Mouse (Mus musculus): ENCODE measurements around the gene Csnk1g2. TPM values are rescaled to one million over a fixed set of nuclear protein-coding genes. Genes with fewer than 3 reads are reported as not detected.

Csnk1g2 gene
- total RNA-seq, 2 experiments from 2014 or later, result 116 TPM

DNA sequence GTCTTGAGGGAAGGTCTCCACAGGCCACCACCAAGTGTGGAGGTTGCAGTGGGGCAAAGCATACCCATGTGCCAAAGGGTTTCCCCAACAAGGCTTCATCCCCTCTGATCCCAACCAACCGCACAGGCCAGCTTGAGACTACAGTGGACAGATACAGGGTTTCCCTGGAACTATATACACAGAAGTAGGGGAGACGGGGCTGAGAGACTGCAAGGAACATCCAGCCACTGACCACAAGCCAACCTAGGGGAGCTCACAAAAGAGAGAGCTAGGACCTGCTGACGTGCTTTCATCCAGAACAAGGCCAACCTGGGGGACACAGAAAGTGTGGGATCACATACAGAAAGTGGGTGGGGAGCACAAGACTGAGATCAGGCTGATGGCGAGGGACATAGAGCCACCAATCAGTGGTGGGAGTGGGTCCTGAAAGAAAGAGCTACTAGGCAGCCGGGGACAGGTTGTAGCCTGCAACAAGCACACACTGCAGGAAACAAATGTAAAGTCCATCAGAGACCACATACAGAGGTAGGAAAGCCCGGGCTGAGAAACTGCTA lies 52.3 kb downstream of the Csnk1g2 start:
- DNase-seq (ENCODE audit: low spot score), result no peak
- intact Hi-C loops (cut with DNase I), result loop anchor here (2.0 kb wide), 1 partner anchor 14 kb away; no protein-coding TSS in a partner anchor

DNA sequence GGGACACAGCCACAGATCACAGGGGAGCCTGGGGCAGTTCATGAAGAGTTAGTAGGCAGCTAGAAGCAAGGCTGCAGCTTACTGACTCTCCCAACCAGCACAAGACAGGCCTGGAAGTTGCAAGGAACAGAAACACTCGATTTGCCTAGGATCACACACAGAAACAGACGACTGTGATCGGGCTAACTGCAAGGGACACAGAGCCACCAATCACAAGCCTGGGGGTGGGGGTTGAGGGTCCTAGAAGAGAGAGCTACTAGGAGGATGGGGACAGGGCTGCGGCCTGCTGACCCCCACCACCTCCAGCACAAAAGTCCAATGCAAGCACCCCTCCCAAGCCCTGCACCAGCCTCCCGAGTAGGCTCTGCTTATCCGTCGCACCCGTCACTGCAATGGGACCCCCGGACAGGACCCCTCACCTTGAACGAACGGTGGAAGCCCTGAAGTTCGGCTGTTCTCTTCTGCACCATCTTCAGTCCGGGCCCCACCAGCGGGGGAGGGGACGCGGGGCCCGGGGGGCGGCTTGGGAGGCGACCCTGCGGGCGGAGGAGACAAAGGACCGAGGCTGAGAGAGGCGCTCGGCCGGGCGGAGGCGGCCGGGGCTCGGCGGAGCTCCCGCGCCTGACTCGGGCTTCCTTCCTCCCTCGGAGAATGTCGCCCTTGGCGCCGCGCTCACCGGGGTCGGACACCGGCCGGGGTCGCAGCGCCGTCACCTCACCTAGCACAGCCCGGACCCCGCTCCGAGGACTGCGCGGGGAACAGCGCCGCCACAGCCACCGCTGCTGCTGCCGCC lies 53.0 kb downstream of the Csnk1g2 start:
- no peak for DNase-seq (ENCODE audit: low spot score)
- intact Hi-C loops (cut with DNase I), result loop anchor here (2.0 kb wide), 1 partner anchor 15 kb away; no protein-coding TSS in a partner anchor

DNA sequence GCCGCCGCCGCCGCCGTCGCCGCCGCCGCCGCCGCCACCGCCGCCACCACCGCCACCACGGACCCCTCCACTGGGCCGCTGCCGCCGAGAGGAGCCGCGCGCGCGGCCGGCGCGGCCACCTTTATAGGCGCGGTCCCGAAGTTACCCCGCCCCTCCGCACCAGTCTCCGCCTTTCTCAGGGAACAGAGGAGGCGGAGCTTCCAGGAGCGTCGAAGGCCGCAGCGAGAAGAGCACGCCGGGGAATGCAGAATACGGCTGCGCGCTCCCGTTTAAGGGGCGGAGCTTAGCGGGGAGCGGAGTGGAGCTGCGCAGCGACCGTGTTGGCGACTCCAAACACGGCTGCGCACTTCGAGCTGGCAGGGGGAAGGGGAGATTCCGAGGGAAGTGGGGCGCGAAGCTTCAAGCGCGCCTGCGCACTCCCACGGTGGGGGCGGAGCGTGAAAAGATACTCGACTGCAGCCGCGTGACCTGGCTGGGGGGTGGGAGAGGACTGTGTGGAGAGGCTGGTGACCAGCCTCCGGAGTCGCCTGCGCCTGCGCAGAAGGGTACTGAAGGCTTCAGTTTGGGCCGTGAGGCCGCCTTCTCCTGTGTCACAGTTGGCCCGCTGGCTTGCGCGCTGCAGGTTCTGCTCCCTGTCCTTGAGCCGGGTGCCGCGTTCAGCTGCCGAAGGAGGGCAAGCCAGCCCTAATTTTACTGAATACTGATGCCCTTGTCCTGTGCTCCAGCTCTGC lies 53.7 kb downstream of the Csnk1g2 start:
- peak; percentile 99 for DNase-seq (ENCODE audit: low spot score)
- intact Hi-C loops (cut with DNase I), result no loop called here

DNA sequence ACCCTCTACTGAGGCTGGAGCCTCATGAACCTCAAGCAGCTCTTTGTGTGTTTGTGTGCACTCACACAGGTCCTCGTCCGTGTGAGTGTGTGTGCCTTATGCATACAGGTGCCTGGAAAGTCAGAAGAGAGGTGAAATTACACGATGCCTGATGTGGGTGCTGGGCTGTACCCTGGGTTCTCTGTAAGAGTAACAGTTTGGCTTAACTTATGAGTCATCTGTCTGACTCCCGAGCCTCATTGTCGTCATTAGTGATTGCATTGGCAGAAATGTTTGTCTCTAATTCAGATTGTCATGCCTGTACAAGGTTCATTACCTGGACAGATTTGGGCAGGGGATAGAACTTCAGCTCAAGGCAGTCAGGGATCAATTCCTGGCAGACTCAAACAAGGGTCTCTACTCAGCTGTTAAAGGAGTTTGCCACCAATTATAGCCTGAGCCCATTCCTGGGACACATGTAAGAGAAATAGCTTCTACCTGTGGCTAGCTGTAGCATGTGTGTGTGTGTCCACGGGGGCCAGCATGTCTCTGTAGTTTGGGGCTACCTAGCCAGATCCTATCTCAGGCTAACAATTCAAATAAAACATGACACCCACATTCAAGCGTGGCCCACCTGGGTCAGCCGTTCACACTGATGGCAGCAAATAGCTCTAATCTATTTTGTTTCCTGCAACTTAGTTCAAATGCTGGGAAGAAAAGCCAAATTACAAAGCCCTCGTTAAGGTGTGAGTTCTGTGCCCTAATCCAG lies 54.7 kb downstream of the Csnk1g2 start:
- DNase-seq (ENCODE audit: low spot score), result no peak
- intact Hi-C loops (cut with DNase I), result no loop called here

DNA sequence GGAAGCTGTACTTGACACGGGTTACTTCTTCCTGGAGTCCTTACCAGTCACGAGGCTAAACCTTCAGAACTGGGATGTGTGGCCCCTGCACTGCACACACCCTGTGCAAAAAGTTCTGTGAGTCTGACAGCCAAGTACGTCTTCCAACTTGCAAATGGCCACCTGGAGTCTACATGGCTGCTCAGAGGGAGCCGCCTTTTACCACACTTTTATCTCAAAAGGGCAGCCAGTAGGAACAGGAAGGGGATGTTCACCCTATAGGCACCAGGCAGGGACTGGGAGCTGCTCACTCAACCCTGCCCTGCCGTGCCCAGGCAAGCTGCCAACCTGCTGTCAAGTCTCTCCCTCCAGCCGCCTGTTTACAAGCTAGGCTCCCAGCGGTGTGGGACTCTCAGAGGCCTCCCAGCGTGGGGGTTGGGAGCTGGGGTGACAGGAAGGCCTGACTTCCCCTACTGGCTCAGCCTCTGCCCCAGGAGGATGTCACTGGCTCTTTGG lies 55.4 kb downstream of the Csnk1g2 start, which contains the start of gene Mknk2:
Gene Mknk2, minus strand, starts transcription at position 171 of the 495 bp plus-strand sequence.
- intact Hi-C loops (cut with DNase I), result no loop called here
- peak; percentile 92 for DNase-seq (ENCODE audit: low spot score)

DNA sequence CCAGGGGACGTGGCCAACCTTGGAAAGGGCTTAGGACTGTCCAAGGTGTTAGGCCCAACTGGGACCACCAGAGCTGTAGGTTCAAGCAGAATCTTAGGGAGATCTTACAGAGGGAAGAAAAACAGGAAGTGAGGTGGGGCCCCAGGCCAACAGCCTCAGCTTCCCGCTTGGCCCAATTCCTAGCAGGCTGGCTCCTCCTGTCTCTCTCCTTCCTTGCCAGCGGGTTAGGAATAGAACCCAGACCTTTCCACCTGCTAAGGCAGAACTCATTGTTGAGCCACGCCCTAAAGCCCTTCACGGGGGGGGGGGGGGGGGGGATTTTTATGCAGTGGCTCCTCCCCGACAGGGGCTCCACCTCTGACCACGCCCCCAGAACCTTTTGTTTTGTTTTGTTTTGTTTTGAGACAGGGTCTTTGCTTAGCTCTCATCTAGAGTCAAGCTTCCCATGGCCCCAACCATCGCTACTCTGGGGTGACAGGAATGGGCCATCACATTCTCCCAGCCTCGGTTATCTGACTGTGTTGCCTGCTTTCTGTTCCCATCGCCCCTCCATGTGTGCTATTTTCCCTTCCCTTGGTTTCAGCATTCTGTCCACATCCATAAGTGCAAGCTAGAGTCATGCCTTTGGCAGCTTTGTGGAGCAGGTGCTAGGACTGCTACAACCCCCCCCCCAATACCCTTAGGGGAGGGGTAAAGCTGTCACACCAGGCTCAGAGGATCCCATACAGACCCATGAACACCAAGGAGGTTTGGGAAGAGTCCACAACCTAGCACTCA lies 56.2 kb downstream of the Csnk1g2 start:
- intact Hi-C loops (cut with DNase I), result no loop called here
- peak; percentile 61 for DNase-seq (ENCODE audit: low spot score)

DNA sequence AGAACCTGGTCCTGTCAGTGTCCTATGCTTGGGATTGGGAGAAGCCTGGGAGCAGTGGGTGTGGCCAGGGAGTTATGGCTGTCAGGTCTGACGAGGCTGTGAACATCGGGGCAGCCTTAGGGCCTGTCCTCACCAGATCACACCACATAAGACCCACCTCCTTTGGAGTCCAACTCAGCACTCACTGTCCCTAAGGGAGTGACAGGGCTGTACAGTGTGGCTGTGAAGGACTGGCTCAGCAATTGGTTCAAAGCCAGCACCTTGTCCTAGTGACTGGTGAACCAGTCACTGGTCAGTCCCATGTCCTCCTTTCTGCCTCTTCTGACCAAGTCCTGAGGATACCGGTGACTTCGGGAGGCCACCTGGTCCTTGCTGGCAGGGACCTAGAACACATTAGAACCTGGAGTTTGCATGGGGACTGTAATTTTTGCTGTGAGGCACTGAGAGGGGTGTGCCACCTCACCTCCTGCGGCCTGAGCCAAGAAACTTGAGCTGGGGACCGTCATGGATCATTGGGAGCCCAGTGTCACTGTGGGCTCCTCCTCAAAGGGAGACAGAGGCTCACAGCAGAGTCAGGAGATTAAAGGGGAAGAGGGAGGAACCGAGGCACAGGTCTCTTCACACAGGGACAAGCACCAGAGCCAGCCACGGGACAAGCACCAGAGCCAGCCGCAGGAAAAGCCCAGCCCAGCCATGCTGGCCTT lies 57.1 kb downstream of the Csnk1g2 start:
- DNase-seq (ENCODE audit: low spot score), result no peak
- intact Hi-C loops (cut with DNase I), result no loop called here

DNA sequence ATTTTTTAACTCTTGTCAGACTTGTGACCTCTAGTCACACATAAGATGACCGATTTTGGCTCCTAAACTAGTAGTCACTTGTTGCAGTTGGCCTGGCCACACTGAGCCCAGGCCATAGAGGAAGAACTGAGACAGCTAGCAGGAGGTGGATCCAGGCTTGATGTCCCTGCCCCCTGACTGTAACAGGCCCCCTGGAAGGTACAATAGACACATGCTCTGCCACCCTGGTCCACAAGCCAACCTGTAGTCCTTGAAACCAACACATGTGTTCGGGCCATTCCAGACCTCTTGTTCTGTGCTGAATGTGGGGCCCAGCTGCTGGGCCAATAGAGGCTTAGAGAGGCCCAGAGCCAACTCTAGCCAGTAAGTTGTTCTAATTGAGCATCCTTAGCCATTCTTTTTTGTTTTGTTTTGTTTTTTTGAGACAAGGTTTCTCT lies 57.6 kb downstream of the Csnk1g2 start:
- DNase-seq (ENCODE audit: low spot score), result no peak
- intact Hi-C loops (cut with DNase I), result no loop called here

DNA sequence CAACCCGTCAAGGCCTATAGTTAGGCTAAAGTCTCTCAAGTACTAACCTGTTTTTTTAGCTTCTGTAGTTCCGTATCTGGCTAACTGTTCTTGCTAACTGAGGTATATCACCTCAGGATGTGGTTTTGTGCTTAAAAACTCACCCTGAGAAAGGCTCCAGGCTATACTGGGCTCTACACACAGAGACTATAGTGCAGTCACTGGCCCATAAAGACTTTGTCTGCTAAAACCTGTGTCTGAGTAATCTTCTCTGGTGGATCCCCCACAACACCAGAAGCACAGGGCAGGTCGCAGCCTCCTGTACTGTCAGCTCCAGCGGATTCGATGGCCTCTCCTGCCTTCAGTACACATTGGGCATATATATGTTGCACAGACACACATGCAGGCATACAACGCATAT lies 59.4 kb downstream of the Csnk1g2 start:
- DNase-seq (ENCODE audit: low spot score), result no peak
- intact Hi-C loops (cut with DNase I), result no loop called here

DNA sequence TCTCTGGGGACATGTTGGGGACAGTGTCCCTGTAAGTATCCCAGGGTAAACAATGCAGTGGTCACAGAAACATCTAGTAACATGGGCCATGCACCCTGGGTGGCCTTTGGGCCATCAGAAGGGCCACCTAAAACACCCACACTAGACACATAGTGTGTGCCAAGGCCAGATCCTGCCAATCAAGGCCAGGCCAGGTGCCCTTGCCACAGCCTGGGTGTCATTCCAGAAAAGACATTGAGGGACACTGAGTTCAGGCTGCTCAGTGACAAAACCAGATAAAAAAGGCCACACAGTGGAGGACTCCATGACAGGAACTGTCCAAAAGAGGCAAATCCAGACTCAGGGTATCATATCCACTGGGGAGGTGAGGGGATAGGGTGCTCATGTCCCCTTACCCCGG lies 61.0 kb downstream of the Csnk1g2 start:
- DNase-seq (ENCODE audit: low spot score), result no peak
- intact Hi-C loops (cut with DNase I), result loop anchor here (1.0 kb wide), 2 partner anchors 24 to 71 kb away; no protein-coding TSS in a partner anchor

DNA sequence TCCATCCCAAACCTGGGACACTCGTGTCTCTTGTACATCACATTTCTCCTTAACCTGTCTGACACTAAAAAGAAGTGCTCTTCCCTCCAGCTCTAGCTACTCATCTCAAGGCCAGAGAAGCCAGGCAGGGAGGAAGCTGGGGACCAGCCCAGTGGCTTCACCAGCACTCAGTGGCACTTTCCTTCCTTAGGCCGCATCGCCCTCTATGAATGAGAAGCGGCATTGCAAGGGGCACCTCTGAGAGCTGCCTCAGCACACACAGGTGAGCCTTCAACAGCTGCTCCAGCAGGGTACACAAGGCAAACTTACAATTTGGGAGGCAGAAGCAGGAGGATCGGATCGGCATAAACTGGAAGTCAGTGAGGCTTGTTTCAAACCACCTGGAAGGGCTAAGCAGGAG lies 61.6 kb downstream of the Csnk1g2 start:
- intact Hi-C loops (cut with DNase I), result loop anchor here (1.0 kb wide), 2 partner anchors 25 to 72 kb away; no protein-coding TSS in a partner anchor
- DNase-seq (ENCODE audit: low spot score), result no peak

DNA sequence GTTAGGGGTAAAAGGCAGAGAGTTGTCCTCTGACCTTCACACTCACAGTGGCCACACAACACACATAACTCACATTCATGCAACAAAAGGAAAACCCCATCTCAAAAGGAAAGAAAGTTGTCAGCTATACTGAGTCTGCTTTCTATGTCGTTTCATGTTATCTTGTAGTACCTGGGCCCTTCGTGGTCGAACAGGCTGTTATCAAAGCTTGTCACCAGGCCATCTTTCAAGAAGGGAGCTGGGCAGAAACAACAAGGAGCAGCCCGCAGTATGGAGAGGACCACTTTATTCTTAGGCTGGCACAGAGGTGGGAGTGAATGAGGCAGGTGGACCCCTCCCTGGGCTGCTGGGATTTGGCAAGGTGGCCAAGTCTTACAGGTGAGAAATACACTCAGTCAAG lies 62.3 kb downstream of the Csnk1g2 start:
- no peak for DNase-seq (ENCODE audit: low spot score)
- intact Hi-C loops (cut with DNase I), result loop anchor here (1.0 kb wide), 2 partner anchors 26 to 73 kb away; no protein-coding TSS in a partner anchor

DNA sequence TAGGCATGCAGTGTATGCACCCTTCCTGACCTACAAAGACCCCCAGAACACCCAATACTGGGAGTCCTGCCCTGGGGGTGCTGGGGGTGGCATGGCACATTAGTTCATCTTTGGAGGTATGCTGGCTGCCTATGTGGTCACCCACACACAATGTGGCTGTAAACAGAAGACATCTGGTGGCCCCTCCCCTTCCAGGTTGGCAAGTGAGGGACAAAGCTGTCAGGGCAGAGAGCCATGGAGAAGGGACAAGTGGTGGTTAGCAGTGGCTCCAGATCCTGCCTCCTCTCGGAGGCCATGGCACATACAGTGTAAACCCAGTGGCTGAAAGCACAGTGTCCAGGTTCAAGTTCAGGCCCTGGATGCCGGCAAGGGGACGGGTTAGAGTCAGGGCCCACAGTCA lies 64.0 kb downstream of the Csnk1g2 start:
- intact Hi-C loops (cut with DNase I), result no loop called here
- DNase-seq (ENCODE audit: low spot score), result no peak

DNA sequence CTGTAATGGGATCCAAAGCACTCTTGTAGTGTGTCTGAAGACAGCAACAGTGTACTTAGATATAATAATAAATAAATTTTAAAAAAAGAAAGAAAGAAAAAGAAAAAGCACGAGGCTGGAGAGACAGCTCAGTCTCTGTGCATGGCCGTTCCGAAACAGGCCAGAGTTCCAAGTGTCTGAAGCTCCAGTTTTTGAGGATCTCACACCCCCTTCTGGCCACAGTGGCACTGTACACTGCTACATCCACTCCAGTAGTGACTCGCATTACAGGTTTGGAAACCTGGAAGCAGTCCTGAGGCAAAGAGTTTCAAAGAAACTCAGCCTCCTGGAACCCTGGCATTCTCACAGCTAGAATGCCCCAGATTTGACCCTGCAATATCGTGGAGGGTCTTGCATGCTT lies 65.2 kb downstream of the Csnk1g2 start:
- no peak for DNase-seq (ENCODE audit: low spot score)
- intact Hi-C loops (cut with DNase I), result loop anchor here (1.0 kb wide), 1 partner anchor 122 kb away; no protein-coding TSS in a partner anchor

Data from heart, postnatal 25 days (tissue).